Mouse (Mus musculus) ZHBTc4 (cell line): ENCODE measurements around the gene Lrrc4c.

Experiments used
- DNase-seq: peaks from one replicate; pipeline ENCODE4 v3.0.0-alpha.2; 2011; ENCODE audit warnings: low read depth, low spot score

Lrrc4c gene

DNA sequence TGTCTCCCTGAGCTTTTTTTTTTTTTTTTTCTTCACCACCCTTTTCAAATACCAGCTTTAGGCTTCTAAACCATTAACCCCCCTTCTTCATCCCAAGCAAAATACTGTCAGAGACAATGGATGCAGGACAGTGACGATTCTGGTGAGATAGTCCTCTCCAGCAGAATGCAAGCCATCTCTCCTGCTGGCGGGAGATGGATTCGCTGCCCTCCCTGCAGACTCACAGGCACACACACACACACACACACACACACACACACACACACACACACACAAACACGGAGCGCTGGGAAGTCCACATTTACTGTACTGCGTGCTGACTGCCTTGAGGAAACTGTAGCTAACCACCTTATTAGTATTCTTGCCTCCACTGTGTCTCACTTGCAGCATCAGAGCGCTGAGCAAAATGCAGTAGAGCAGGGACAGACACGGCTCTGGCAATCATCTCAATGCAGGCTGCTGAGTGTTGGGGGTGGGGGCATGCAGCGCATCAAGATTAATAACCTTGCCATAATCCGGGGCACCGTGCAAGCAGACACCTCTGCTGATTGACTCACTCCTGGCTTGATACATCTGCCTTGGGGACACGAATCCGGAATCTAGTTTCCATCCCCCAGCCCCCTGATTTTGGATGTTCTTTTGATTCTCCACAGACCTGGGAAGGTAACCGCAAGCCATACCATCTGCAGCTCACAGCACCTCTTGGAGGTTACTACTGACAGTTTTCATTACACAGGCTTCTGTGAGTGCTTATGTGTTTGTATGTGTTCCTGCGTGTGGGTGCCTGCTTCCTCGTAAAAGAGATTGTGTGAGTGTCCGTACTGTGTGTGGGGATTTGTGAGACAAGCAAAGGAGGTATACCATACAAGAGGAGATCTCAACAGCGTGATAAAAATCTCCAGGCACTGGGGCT lies at the start of gene Lrrc4c:
Gene Lrrc4c (plus strand): TSS at position 783 of the 913 bp plus-strand sequence.
- no peak for DNase-seq

DNA sequence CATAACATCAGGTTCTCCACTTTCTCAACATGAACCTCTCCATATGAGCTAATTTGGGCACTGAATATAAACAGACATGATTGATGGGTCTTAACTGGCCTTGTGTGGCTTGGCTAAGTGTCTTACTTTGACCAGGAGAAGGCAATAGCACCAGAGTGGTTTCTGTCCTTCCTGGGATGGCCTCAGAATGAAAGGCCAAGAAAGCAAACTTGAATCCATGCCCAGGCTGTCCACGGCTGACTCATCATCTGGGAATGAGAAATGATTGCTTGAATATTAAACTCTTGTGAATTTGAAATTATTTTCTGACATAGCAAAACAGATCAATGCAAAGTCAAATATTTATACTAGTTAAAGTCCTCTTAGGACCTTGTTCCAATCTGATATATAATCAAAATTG lies 42.9 kb upstream of the Lrrc4c start:
- DNase-seq, result no peak

DNA sequence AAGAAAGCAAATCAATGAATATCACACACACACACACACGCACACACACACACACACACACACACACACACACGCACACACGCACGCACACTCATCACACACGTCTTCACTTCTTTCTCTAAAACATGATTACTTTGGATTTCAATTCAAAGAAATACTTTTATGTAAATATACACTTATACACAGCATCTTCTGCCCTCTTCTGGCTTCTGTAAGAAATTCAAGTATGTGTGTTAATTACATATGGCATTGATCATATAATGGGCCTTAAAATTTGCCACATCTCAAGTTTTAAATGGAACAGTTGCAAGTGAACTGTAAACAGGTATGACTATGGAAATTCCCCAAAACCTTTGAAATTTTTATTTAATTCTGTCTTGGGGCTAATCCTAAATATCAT lies 35.0 kb upstream of the Lrrc4c start:
- DNase-seq, result no peak

DNA sequence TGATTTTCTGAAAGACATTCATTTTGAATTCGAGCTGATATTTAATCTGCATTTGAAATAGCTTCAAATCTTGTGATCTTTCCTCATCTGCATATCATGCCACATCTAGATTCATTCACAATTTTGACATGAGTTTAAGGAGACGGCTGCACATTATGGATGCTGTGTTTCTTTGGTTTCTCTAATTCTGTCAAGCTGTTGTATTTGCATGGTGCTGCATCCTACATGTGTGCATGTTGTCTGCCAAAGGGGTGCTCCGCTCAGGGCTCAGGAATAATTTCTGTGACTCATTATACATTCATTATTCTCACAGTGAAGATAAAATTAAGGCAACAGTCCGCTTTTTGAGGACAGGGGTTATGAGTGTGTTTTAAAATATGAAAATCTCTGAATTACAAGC lies 30.5 kb upstream of the Lrrc4c start:
- DNase-seq, result no peak

DNA sequence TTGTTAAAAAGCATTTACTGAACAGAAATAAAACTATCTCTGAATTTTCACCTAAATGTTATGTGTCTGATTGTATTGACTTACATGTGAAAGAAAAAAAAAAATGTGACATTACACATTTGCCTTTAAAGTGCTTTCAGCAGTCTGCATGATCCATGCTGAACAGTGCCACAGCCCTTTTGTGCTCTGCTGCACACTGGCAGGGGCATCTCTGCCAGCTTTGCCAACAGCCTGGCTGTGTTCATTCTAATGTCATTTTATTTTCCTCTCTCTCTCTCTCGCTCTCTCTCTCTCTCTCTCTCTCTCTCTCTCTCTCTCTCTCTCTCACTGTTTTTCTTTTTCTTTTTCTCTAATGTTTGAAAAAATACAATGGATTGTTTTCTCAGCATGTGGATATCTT lies 27.4 kb upstream of the Lrrc4c start:
- no peak for DNase-seq

DNA sequence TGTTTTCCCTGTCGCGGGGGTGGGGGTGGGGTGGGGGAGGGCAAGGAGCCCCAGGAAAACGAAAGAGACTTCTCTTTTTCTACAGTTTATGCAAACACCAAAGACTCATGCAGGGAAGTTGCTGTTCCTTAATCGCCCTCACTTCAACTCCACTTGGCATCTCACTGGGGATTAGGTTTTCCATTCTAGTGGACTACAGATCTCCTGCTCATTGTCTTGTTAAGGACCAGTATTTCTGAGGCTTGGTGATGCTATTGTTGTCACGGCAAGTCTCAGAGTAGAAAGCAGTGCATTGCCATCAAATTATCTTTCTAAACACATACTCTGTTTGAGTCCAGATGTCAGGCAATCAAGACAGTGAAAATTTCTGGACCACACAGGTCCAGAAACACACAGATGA lies 2.9 kb upstream of the Lrrc4c start:
- DNase-seq, result peak; percentile 65

DNA sequence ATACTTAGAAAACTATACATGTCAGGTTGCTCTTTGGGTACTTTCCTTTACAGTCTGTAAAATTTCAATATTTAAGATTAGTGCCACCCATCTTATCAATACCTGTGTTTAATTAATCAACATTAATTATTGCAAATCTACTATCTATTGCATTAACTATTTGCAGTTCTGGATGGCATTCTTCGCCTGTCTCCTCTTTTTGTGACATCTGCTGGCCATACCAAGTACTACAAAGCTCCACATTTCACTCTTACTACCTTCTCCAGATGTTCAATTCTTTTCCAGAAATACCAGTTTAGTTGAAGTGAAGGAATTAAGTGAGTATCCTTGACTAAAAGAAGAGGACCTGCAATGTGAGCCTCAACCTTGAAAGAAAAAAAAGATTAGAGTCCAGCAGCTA lies 1.4 kb upstream of the Lrrc4c start:
- no peak for DNase-seq

DNA sequence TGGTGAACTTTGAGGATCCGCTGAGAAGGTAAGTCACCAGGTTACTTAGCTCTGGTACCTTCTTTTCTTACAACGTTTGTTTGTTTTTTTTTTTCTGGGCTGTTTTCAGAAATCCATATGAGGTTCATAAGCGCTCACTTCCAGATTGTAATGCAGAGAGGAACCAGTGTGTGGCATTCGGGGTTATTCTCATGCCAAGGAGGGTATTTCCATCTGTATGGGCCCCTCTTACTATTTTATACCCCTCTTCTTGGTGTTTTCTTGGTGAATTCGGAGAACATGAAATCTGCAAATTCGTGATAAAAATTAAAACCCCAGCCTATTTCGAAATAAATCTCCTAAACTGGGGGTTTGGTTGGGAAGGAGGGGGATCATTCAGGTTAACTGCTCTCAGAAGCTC lies 587 bp downstream of the Lrrc4c start:
- no peak for DNase-seq

DNA sequence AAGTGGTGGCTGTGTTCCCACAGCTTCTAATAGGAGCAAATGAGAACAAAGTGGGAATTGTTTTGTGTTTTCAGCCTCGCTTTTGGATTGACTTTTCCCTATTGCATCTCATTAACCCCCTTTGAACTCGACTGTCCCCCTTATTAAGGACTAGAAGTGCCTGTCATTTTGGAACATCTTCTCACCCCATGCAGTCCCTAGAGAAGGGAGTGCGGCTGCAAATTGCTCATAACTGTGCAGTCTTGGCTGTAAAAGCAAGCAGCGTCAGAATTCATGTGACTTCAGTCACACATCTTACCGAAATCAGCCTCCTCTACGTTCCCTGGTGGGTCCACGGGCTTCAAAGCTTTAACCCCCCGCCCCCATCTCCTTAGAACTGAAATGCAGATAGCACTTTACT lies 1.2 kb downstream of the Lrrc4c start:
- DNase-seq, result no peak

DNA sequence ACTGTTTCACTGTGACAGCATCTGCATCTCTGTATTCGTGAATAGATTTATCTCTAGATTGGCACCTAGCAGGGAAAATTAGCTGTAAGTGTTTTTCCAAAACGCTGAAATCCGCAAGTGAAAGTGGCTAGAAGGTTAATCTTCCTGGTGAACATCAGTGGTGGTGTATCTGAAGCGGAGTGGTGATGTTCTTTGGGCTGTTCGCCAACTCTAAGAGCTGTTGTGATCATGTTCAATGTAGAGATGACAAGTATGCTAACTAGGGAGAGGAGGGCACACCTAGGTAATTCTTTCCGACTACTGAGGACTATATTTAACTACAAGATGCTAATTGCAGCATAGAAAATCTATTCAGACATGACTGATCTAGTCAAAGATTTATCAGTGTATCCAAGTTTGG lies 1.7 kb downstream of the Lrrc4c start:
- no peak for DNase-seq

DNA sequence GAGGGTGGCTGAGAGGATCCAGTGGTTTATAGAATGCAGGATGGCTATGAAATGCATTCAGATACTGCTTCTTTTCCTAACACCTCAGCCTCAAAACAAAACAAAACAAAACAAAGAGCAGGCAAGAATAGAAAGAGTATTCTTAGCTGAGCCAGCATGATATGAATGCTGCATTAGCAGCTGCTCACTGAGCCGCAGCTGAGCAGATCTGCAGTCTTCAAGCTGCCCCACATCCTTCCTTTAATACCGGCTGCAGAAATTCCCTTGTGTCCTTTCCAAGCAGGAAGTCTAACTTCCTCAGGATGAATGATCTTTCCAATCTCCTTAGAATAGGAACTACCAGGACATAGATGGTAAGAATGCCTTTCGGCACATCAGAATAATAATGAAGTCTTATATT lies 16.7 kb downstream of the Lrrc4c start:
- no peak for DNase-seq

DNA sequence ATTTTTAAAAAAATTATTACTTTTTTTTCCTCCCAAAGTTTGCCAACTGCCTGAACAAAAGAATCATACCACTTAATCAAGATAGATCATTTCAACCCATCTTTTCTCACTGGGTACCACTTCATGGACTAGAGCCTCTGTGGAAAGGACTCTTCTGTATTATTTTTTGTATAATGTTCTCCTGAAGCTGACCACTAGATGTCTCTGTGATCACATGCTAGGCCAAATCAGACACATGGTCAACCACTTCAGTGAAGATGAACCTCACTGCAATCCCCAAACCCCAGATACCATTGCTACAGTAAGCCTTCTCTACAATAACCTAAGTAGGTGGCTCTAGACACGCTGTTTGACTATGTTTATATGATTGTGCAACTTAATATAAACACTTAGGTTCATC lies 19.4 kb downstream of the Lrrc4c start:
- DNase-seq, result peak; percentile 6

DNA sequence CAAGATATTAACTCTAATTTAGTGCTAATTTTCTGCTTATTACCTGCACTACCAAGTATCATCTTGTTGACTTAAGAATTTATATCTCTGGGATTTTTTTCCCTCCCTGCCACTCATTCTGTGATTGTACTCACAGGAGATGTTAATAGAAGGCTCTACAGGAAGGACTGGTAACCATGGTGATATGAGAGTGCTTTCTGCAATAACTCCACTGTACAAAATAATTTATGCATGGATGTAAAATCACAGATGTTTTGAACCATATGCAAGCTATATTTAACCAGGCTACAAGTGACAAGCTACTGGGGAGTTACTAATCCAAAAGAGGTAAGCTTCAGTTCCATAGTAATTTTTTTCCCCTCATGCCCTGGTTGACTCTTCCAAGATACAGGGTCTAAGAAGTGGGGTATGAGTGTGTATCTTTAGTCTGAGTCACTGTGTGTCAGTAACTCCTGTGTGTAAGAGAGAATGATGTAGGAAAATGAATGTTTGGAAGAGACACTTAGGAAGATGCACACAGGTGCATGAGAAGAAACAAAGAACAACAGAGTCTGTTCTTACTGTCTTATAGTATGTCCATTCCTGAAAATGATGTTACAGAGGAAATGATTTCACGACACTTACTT lies 83.3 kb downstream of the Lrrc4c start:
- no peak for DNase-seq

DNA sequence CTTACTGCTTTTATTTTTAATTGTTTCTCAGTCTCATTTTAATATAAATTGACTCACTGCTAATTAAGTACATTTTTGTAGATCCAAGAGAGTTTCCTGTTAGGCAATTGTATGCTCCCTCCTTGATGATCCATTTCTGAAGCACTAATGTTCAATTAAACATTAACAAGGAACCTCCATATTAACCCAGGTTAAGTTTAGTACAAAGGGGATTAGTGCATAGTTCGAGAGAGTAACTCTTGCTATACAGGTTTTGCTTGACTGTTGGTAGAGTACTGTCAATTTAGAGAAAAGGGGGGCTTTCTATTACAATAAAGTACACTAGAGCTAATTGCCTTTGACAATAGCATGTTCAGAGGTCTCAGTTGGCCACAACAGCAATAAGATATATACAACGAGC lies 84.5 kb downstream of the Lrrc4c start:
- DNase-seq, result no peak

DNA sequence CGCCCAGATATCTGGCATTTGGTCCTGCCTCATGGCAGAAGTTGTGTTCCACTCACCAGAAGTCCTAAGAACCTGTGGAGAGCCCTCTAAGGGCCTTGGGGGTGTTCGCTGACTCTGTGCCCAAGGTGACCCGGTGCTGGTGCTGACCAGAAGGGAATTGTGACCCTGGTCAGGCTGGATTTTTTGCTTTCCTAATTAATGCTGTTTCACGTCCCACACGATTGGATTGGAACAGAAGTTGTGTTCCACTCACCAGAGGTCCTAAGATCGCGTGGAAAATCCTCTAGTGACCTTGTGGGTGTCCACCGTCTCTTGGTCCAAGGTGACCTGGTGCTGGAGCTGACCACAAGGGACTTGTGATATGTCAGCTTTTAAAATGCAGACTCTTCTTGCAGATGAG lies 88.9 kb downstream of the Lrrc4c start:
- DNase-seq, result no peak

DNA sequence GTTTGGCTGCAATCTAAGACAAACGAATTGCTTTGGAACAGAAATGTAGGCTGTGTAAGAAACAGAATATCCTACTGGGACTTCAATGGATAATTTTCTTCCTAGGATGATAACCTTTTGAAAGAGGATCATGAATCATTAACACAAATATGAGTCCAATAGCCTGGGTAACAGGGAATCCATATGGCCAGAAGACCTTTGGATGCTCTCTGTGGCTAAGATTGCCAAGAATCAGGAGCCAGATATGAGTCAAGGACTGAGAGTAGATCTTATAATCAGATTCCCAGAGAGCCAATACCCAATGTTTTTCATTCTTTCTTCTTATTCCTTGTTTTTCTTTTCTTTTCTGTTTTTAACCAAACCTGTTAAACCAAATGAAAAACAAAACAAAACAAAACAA lies 93.2 kb downstream of the Lrrc4c start:
- DNase-seq, result no peak

DNA sequence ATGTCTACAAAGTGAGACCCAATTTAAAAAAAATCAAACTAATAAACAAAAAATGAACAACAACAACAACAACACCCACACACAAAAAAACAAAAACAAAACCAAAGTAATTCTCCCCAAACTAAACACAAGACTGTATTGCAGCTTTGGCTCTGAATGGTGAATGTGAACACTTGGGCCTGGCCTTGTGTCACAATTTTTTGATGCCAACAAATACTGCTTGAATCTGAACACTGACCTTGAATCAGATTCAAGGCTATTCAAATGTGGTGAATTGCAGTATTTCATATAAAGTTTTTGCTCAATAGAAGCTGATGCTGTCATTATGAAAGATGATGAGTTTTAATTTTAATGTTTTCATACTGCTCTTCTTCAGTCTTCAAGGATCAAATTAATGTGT lies 143.6 kb downstream of the Lrrc4c start:
- DNase-seq, result no peak

DNA sequence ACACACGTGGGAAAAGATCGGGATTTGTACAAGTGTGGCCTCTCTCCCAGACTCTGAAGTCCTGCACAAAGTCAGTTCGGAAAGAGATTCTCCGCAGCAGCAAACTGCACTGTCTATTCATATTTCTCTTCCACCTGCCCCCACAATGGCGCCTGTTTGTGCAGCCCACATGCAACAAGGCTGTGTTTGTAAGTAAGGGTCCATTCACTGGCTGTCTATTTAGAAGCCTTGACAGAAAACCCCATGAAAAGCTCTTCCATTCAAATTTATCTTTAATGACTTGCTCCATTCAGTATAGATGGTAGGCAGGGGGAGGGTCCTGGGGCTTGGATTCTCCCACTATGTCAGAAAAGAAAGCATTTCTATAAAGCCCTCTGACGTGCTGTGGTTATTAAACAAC lies 157.7 kb downstream of the Lrrc4c start:
- DNase-seq, result no peak

DNA sequence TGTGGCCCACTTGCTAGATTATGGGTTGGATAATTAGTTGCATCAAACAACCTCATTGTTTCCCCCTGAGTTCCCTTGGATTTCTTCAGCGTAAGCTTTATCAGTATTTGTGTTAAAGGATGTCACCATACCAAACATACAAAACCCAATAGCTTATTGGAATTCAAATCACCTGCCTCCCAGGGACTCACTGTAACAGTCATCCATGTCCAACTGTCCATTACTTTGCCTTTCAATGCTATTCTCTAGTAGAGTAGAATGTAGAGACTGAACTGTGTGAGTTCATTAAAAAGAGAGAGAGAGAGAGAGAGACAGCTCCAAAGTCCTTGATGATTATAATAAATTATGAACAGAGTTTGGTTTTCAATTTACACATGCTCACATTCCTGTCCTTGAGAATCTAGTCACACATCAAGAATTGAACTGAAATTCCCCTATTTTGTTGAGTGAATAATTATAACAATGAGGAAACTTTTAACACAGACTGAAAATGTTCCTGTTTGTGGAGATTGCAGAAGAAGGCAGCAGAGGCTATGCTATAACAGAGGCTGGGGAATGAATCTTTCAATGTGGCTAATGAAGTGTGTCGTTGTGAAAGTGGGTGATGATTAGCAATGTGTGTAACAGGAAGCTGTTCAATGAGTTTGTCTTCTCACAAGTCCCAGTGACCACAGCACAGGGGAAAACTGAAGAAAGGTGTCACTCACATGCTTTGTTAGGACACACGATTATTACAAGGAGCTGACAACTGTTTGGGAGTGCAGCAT lies 181.3 kb downstream of the Lrrc4c start:
- DNase-seq, result no peak

DNA sequence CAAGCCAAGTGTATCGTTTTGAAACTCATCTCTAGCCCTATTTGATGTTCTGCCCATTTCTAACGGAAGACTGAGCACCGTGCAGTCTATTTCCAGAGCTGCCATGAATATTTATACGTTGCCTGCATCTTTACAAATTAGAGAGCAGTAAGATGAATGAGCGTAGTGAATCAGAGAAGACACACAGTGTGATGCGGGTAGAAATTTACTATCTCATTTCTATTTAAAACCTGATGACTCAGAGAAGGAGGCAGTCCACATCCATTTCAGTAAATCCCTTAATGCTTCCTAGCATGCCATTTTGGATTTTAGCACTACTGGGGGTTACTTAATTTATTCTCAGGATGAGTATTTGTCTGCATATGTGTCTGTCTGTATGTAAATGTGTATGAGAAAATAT lies 186.2 kb downstream of the Lrrc4c start:
- DNase-seq, result no peak

DNA sequence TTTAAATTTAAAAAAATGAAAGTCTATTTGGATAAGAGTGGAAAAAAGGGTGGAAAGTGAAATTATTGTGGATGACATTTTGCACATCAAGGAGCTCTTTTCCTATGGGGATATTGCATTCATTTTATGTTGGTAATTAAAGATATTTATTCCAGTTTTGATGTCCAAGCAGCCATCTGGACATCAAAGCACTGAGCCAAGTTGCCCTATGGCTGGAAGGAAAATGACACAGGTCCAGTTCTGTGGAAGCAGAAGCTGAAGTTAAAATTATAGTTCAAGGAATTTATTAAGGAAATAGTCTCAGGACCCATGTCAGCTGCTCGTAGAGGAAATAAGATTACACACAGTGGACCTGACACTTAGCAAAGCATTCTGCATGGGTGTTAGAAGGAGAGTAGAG lies 187.7 kb downstream of the Lrrc4c start:
- DNase-seq, result no peak

DNA sequence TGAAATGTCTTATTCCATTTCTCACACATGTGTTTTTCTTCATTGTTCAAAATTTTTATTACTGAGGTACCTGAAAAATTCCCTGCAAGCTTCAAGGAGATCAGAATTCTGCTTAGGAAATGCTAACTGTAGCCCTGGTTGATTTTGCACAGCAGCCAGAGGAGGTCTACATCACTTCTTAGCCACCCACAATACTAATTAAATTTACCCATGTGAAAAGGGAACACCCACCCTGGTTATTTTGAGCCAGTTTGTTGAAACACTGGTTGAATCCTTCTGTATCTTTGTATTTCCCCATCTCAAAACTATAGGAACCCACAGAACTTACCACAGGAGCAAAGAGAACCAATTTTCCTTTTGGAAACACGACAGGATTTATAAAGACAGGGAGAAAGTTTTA lies 191.0 kb downstream of the Lrrc4c start:
- DNase-seq, result no peak

DNA sequence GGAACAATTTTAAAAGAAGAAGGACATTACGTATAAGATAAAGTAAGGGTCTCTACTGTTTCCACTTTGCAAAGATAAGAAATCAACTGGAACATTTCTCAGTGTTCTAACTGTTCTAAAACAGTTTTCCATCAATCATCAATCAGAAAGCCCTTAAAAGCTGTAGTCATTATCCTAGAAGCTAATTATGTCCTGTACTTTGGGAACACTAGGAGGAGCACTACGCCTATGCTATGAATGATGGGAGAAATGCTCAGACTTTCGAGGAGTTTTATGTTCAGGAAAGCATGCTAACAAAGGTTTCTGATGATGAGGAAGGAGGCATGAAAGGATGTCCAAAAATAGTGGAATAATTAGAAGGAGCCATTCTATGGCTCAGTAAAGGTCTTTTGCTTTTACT lies 219.5 kb downstream of the Lrrc4c start:
- DNase-seq, result no peak
